8 mouse cellular contexts compared by ENCODE assay signal in genomic region chr7:45124224-45125143, GRCm38 (mm10). TPM values are rescaled to one million over a fixed set of nuclear protein-coding genes. Genes with fewer than 3 reads are reported as not detected.
DNase-seq lines count a peak whose midpoint lies in the region; ATAC-seq and TF ChIP-seq lines count a peak whose summit lies in the region.

TSS of gene Rps11 (minus strand) at chr7:45124439.

- H3K9ac ChIP-seq in forebrain, embryonic 12.5 days: peak within 1 kb of the TSS; percentile 97
- H3K9ac ChIP-seq in heart, postnatal 0 days (replicated peaks; ENCODE audit: low read depth, low read length): peak within 1 kb of the TSS; percentile 93
- H3K9ac ChIP-seq in liver, embryonic 16.5 days (ENCODE audit: low read depth, low read length): peak within 1 kb of the TSS; percentile 79
- peak within 1 kb of the TSS; percentile 97 for H3K9ac ChIP-seq in neural tube, embryonic 13.5 days

- WGBS in forebrain, embryonic 12.5 days: under 1% methylated on average over 59 of the region's 59 CpGs
- WGBS in heart, postnatal 0 days: 1% methylated on average over 59 of the region's 59 CpGs
- under 1% methylated on average over 59 of the region's 59 CpGs for WGBS in liver, embryonic 16.5 days (ENCODE audit: insufficient replicate concordance)
- WGBS in neural tube, embryonic 13.5 days: under 1% methylated on average over 59 of the region's 59 CpGs

- no peaks in the 10 kb centered on the region for H3K9me3 ChIP-seq in E14TG2a.4 (ENCODE audit: low read length)
- no peaks in the 10 kb centered on the region for H3K9me3 ChIP-seq in forebrain, embryonic 12.5 days
- H3K9me3 ChIP-seq in heart, postnatal 0 days (replicated peaks; ENCODE audit: control insufficient read depth, low read length): no peaks in the 10 kb centered on the region
- no peaks in the 10 kb centered on the region for H3K9me3 ChIP-seq in liver, embryonic 16.5 days (replicated peaks; ENCODE audit: control insufficient read depth, low read length)
- no peaks in the 10 kb centered on the region for H3K9me3 ChIP-seq in neural tube, embryonic 13.5 days

- peaks cover 32% of the 10 kb centered on the region for H3K4me1 ChIP-seq in E14TG2a.4 (replicated peaks; ENCODE audit: low read depth, low read length)
- H3K4me1 ChIP-seq in forebrain, embryonic 12.5 days: peaks cover 50% of the 10 kb centered on the region
- peaks cover 28% of the 10 kb centered on the region for H3K4me1 ChIP-seq in heart, postnatal 0 days (ENCODE audit: control insufficient read depth, insufficient read depth)
- peaks cover 49% of the 10 kb centered on the region for H3K4me1 ChIP-seq in liver, embryonic 16.5 days (ENCODE audit: control insufficient read depth, low read depth, low read length)
- H3K4me1 ChIP-seq in neural tube, embryonic 13.5 days (replicated peaks): peaks cover 61% of the 10 kb centered on the region
- H3K4me1 ChIP-seq in testis, adult 2 months (ENCODE audit: control insufficient read depth, insufficient read depth, low read length): peaks cover 16% of the 10 kb centered on the region

- peak within 1 kb of the TSS; percentile 86 for H3K27ac ChIP-seq in forebrain, embryonic 12.5 days
- peak within 1 kb of the TSS; percentile 89 for H3K27ac ChIP-seq in heart, postnatal 0 days (ENCODE audit: low read depth)
- peak within 1 kb of the TSS; percentile 87 for H3K27ac ChIP-seq in liver, embryonic 16.5 days (ENCODE audit: low read length)
- peak within 1 kb of the TSS; percentile 91 for H3K27ac ChIP-seq in neural tube, embryonic 13.5 days (replicated peaks)
- H3K27ac ChIP-seq in testis, adult 2 months (ENCODE audit: control insufficient read depth, insufficient read depth, low read depth, low read length): peak within 1 kb of the TSS; percentile 96

- TF ChIP-seq POLR2A in testis, adult 2 months (IDR thresholded peaks at IDR 0.05; ENCODE audit: control insufficient read depth, low read depth, low read length): peak; percentile 90

- TF ChIP-seq EP300 in heart, postnatal 0 days (IDR thresholded peaks at IDR 0.05; ENCODE audit: low read depth): peak; percentile 93

- peak within 1 kb of the TSS; percentile 98 for H3K4me3 ChIP-seq in E14TG2a.4 (replicated peaks; ENCODE audit: low read length)
- H3K4me3 ChIP-seq in forebrain, embryonic 12.5 days (replicated peaks): peak within 1 kb of the TSS; percentile 95
- peak within 1 kb of the TSS; percentile 82 for H3K4me3 ChIP-seq in heart, postnatal 0 days (ENCODE audit: low read depth, low read length)
- H3K4me3 ChIP-seq in liver, embryonic 16.5 days (ENCODE audit: low read depth, low read length): peak within 1 kb of the TSS; percentile 77
- H3K4me3 ChIP-seq in neural tube, embryonic 13.5 days: peak within 1 kb of the TSS; percentile 92
- H3K4me3 ChIP-seq in testis, adult 2 months (ENCODE audit: control insufficient read depth, low read depth, low read length): peak within 1 kb of the TSS; percentile 94

- H3K36me3 ChIP-seq in E14TG2a.4 (ENCODE audit: insufficient read depth, low read length): peaks cover 71% of the 10 kb centered on the region
- H3K36me3 ChIP-seq in forebrain, embryonic 12.5 days (replicated peaks): peaks cover 68% of the 10 kb centered on the region
- H3K36me3 ChIP-seq in heart, postnatal 0 days (replicated peaks; ENCODE audit: control insufficient read depth, insufficient read depth, low read length): peaks cover 58% of the 10 kb centered on the region
- peaks cover 48% of the 10 kb centered on the region for H3K36me3 ChIP-seq in liver, embryonic 16.5 days (ENCODE audit: control insufficient read depth, insufficient read depth)
- peaks cover 65% of the 10 kb centered on the region for H3K36me3 ChIP-seq in neural tube, embryonic 13.5 days
- H3K36me3 ChIP-seq in testis, adult 2 months (ENCODE audit: control insufficient read depth, insufficient read depth, low read length): no peaks in the 10 kb centered on the region; the same call in none of the 2 replicates

- H3K27me3 ChIP-seq in E14TG2a.4 (ENCODE audit: insufficient read depth, low read length): no peaks in the 10 kb centered on the region
- H3K27me3 ChIP-seq in forebrain, embryonic 12.5 days: no peaks in the 10 kb centered on the region
- H3K27me3 ChIP-seq in heart, postnatal 0 days (ENCODE audit: control insufficient read depth, insufficient read depth, low read length): no peaks in the 10 kb centered on the region
- H3K27me3 ChIP-seq in liver, embryonic 16.5 days (ENCODE audit: control insufficient read depth, insufficient read depth, low read depth, low read length): no peaks in the 10 kb centered on the region
- H3K27me3 ChIP-seq in neural tube, embryonic 13.5 days: no peaks in the 10 kb centered on the region
- H3K27me3 ChIP-seq in testis, adult 2 months (ENCODE audit: control insufficient read depth, insufficient read depth, low read length): no peaks in the 10 kb centered on the region

- no peak for TF ChIP-seq CTCF in E14TG2a.4 (conservative IDR thresholded peaks at IDR 0.05; ENCODE audit: low read length)
- TF ChIP-seq CTCF in heart, postnatal 0 days (IDR thresholded peaks at IDR 0.05; ENCODE audit: low read depth): no peak
- TF ChIP-seq CTCF in testis, adult 2 months (IDR thresholded peaks at IDR 0.05; ENCODE audit: control insufficient read depth, insufficient read depth, insufficient replicate concordance, low read depth, low read length): no peak

- ATAC-seq in forebrain, embryonic 12.5 days (ENCODE audit: low FRiP score): peak; percentile 86
- peak; percentile 79 for ATAC-seq in heart, postnatal 0 days (ENCODE audit: insufficient read depth, low read depth)
- peak; percentile 80 for ATAC-seq in liver, embryonic 16.5 days (ENCODE audit: low read depth)
- ATAC-seq in neural tube, embryonic 13.5 days (ENCODE audit: low read depth): peak; percentile 89

- H3K4me2 ChIP-seq in forebrain, embryonic 12.5 days: peak within 1 kb of the TSS; percentile 94
- peak within 1 kb of the TSS; percentile 96 for H3K4me2 ChIP-seq in heart, postnatal 0 days (ENCODE audit: low read depth, low read length)
- peak within 1 kb of the TSS; percentile 77 for H3K4me2 ChIP-seq in liver, embryonic 16.5 days (ENCODE audit: low read depth, low read length)
- peak within 1 kb of the TSS; percentile 82 for H3K4me2 ChIP-seq in neural tube, embryonic 13.5 days

- DNase-seq in c-Kit-positive CD71-positive TER-119-positive erythroid progenitor cells, embryonic 14.5 days (ENCODE audit: low spot score): peak; percentile 100
- peak; percentile 99 for DNase-seq in heart, postnatal 0 days (ENCODE audit: low spot score)
- DNase-seq in kidney, postnatal 4 days: peak; percentile 99

RNA-seq across cellular contexts. Expression of gene Rps11, which starts in this region (rescaled TPM):
- polyA plus RNA-seq in forebrain, embryonic 12.5 days (2016; fragmentation: Nextera tagmentation; extraction: Ambion mirVana): 1,226 and 1,285 TPM in 2 replicates
- 1,106 and 1,247 TPM in 2 replicates for total RNA-seq in heart, postnatal 0 days (2014; rRNA removed; ENCODE audit: low replicate concordance)
- polyA plus RNA-seq in heart, postnatal 0 days (2015; fragmentation: Nextera tagmentation; extraction: Ambion mirVana): 730 and 757 TPM in 2 replicates
- 646 and 744 TPM in 2 replicates for polyA plus RNA-seq in liver, embryonic 16.5 days (2015; fragmentation: Nextera tagmentation; extraction: Ambion mirVana)
- 920 and 971 TPM in 2 replicates for polyA plus RNA-seq in neural tube, embryonic 13.5 days (2015; fragmentation: Nextera tagmentation; extraction: Ambion mirVana)
- polyA plus RNA-seq in testis, adult 2 months (2012; rRNA removed): 169 and 192 TPM in 2 replicates

Comparison
In these comparisons a context has a peak if more than half of its experiments do, and no peak if none do; other contexts are left out.
1. Peak in every context shown above with its lines: DNase-seq, ATAC-seq, H3K4me3 ChIP-seq and H3K27ac ChIP-seq.